Mouse (Mus musculus): ENCODE measurements around the gene 9130023H24Rik. TPM values are rescaled to one million over a fixed set of nuclear protein-coding genes. Genes with fewer than 3 reads are reported as not detected.

The 9130023H24Rik gene
- total RNA-seq (2014; fragmentation: Nextera tagmentation) = 2.1 and 3.8 TPM in 2 replicates
- 2.2 and 4.8 TPM in 2 replicates for total RNA-seq (2017)

DNA sequence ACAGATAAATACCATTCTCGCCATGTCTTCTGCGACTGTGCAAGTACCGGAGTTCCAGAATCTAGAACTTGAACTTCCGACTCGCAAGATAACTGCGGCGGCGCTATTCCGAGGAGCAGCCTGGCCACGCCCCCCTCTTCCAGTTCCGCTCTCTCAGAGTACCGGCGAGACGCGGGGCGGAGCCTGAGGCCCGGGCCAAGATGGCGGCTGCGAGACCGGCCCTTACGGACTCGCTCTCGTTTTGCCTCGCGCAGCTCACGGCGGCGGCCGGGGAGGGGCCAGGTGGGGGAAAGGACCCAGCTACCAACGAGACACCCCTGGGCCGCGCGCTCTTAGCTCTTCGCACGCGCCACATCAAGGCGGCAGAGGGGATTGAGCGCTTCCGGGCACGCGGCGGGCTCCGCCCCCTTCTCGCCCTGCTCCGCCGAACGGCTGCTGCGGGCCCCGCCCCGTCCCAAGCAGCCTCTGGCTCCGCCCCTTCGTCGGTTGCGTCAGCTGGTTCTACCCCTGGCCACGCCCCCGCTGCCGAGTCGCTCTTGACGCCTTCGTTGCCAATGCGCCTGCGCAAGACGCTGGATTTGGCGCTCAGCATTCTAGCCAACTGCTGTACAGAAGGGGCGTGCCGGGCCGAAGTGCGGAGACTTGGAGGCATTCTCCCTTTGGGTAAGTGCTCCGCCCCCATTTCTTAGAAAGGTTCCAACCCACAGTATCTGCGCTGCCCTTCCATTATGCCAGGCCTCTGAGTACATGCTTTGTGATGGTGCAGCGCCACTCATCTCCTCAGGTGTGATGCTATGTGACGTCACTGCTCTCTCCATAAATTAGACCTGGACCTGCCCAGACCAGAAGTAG is at the start of gene 9130023H24Rik:
Gene 9130023H24Rik, minus strand, starts transcription at position 105 of the 852 bp plus-strand sequence.
- peak; percentile 86 for ATAC-seq (replicated peaks; ENCODE audit: low FRiP score, low TSS enrichment, poor library complexity, severe bottlenecking)

DNA sequence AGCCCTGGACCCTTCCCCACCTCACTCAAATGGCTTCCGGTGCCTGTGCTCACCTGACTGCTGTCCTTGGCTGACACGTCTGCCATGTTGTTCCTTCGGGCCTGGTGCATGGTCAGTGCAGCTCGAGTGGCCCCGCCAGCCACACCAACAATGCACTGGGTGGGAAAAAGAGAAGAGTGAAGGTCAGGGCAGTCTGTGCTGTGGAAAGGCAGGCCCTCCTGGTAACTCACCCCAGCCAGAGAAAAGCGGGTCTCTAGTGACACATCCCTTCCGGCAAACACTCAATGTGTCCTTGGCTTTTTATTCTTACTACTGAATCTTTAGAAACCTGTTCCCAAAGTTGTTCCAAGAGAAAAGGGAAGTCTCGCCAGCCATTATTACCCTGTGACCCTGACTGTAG is 47.2 kb upstream of the 9130023H24Rik start:
- no peak for ATAC-seq (replicated peaks; ENCODE audit: low FRiP score, low TSS enrichment, poor library complexity, severe bottlenecking)

DNA sequence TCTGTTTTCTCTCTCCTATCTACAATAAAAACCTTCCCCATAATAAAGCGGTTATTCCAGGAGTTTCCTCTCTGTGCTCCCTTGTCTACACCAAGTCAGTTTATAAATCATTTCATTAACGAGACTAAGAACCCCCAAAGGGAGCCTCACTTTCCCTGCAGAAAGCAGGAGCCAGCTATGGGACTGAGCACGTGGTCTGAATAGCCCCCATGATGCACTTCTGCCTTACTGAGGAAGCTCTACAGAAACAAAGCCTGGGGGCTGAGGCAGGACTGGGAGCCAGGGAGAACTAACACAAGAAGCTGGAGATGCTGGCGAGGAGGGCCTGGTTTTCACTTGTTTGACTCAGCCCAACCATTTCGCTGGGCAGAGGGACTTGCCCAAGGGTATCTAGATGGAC is 46.2 kb upstream of the 9130023H24Rik start:
- no peak for ATAC-seq (replicated peaks; ENCODE audit: low FRiP score, low TSS enrichment, poor library complexity, severe bottlenecking)

DNA sequence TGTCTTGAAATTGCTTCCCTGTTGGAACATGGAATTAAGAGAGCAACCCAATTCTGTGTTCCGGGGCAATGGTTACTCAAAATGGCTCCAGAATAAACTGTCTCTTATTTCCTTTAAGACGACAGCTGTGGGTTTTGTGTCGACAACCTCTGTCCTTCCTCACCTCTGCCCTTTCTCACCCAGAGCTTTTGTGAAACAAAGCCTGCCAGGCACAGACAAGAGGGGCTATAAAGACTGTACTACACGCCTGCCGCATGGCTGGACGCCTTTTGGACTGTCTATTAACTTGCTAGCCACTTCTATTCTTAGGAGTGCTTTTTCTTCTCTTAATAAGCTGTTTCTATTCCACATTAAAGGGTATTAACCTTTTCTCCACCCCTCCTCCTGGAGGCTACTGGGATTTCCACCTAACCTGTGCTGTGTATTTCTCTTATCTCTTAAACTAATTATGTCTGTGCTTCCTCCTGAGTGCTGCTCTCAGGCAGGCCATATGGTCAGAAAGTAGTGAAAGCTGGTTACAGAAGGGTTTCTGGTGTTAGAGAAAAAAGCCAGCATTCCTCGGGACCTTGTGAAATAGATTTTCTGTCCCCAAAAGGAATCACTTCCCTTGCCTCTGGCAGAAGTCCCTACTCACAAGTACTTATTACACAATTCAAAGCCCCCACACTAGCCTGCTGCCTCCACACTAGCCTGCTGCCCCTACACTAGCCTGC is 44.9 kb upstream of the 9130023H24Rik start:
- no peak for ATAC-seq (replicated peaks; ENCODE audit: low FRiP score, low TSS enrichment, poor library complexity, severe bottlenecking)

DNA sequence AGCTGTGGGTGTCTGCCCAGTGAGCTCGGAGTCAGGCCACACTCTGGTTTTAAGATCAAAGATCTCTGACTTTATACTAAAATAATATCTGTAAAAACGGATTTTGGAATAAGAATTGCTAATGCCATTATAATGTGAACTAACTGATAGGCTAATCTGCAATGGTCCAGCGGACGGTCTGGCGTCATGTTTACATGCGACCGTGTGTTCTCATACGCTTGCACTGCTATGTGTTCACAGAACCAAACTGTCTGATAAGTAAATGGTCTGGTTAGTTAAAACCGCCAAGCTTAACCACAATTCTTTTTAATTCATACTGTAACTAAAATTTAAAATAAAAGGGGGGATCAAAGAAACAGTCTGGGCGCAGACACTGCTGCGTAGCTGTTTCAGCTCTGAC is 43.9 kb upstream of the 9130023H24Rik start:
- ATAC-seq (replicated peaks; ENCODE audit: low FRiP score, low TSS enrichment, poor library complexity, severe bottlenecking) = peak; percentile 72

DNA sequence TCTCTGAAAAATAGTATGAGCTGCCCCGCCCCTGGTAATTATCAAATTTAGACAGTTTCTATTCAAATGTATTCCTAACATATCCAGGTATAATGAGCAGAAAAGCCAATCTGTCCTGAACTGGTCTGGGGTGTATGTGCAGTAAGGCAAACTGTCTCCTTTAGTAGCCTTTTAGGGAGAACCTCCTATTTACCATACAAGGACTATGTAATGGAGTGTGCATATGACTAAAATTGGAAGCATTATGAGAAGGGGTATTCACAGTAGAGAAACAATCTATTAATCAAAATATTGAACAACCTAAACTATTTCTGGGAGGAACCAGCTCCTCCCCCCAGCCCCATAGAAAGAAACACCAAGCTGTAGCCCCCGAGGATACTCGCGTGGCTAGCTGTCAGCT is 41.9 kb upstream of the 9130023H24Rik start:
- no peak for ATAC-seq (replicated peaks; ENCODE audit: low FRiP score, low TSS enrichment, poor library complexity, severe bottlenecking)

DNA sequence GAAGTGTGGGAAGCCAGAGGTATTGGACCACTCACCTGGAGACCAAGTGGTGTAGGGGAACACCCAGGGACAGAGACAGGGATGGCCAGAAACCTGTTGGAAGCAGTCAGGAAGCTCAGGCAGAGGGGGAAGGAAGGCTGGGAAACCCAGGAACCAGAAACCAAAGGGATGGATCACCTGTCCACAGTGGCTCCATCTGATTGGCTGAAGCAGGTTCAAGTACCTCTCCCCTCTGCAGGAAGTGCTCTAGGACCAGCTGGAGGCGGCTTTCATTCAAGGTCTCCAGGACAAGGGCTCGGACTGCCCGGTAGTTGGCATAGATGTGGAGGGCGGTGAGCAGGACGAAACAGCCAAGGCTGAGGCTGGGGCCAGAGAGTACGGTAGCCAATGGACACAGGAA is 38.2 kb upstream of the 9130023H24Rik start:
- ATAC-seq (replicated peaks; ENCODE audit: low FRiP score, low TSS enrichment, poor library complexity, severe bottlenecking) = no peak

DNA sequence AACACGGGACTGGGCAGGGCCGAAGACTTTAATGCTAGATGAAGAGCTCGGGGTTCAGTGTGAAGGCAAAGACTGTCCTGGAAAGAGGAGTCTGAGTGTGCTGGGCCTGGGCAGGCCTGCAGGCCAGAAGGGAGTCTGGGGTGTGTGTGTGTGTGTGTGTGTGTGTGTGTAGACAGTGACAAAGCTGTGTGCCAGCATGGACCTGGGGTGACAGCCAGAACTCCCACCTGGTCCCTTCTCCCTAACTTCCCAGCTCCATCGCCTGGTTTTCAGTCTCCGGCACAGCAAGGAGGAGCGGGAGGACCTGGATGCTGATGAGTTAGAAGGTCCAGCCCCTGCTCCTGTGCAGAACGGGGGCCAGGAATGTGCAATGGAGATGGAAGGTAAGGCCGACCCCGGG is 33.7 kb upstream of the 9130023H24Rik start:
- no peak for ATAC-seq (replicated peaks; ENCODE audit: low FRiP score, low TSS enrichment, poor library complexity, severe bottlenecking)

DNA sequence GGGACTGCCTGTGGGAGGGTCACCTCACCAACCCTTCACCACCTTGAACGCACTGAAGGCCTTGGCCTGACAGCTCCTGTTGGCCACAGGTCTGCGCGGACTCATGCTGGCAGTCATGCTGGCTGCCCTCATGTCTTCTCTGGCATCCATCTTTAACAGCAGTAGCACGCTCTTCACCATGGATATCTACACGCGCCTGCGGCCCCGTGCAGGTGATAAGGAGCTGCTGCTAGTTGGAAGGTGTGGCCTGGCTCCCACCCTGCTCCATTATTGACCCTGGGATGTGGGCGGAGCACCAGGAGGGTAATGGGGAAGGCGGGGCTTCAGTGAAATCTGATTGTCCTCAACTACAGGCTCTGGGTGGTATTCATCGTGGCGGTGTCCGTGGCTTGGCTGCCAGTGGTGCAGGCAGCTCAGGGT is 32.6 kb upstream of the 9130023H24Rik start:
- peak; percentile 93 for ATAC-seq (replicated peaks; ENCODE audit: low FRiP score, low TSS enrichment, poor library complexity, severe bottlenecking)

DNA sequence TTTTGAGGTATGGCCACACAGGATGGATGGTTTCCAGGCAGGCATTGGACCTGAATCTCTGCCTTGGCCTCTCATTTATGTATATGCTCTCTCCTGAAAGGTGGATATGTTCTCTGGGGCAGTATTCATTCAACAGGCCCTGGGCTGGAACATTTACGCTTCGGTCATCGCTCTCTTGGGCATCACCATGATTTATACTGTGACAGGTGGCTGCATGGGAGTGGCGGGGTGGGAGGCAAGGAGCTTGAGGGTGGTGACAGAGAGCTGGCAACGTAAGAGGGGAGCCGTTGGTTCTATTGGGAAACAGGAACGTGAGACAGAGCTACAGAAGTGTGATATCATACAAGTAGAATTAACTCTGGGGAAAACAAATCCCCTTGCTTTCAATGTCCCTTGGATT is 30.0 kb upstream of the 9130023H24Rik start:
- ATAC-seq (replicated peaks; ENCODE audit: low FRiP score, low TSS enrichment, poor library complexity, severe bottlenecking) = no peak

DNA sequence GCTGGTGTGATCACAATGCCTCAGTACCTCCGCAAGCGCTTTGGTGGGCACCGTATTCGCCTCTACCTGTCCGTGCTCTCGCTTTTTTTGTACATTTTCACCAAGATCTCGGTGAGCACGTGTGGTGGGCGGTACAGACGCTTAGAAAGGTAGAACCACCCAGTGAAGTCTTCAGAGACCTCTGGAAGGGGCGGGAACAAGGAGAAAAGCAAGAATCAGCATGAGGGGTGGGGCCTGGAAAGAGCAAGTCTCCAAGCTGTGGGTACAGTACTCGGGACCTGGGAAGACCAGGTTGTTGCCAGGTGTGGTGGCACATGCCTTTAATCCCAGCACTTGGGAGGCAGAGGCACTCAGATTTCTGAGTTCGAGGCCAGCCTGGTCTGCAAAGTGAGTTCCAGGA is 29.6 kb upstream of the 9130023H24Rik start:
- ATAC-seq (replicated peaks; ENCODE audit: low FRiP score, low TSS enrichment, poor library complexity, severe bottlenecking) = no peak

DNA sequence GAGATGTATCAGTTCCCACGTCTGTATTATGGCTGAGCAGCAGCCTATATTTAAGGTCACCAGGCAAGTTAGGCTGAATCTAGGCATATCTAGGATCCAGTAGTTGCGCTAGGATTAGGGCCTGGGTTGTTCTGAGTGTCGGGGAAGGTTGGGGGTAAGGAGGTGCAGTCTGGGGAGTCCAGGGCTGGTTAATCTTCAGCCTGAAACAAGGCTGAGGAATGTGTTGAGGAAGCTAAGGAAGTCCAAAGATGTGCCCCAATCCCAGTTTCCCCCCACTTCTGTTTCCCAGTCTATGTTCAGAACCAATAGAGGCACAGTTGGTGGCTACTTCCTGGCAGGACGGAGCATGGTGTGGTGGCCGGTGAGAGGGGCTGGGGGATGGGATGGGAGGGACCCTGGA is 28.2 kb upstream of the 9130023H24Rik start:
- no peak for ATAC-seq (replicated peaks; ENCODE audit: low FRiP score, low TSS enrichment, poor library complexity, severe bottlenecking)

DNA sequence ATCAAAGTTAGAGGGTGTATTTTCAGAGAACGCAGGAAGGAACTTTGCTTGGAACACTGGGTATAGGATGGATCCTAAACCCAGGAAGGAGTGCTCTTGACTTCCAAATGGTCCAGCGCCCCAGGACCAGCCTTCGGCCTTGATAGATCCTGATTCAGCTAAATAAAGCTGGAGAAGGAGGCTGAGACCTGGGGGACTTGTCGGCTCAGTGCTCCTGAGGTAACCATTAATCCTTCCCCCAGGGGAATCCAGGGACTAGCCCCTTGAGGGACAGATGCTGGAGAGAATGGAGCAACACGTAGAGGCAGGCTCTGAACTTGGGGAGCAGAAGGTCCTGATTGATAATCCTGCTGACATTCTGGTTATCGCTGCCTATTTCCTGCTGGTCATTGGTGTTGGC is 27.6 kb upstream of the 9130023H24Rik start, which contains the start of gene Slc5a2:
Gene Slc5a2, plus strand, starts transcription at position 247 of the 400 bp plus-strand sequence.
- no peak for ATAC-seq (replicated peaks; ENCODE audit: low FRiP score, low TSS enrichment, poor library complexity, severe bottlenecking)

DNA sequence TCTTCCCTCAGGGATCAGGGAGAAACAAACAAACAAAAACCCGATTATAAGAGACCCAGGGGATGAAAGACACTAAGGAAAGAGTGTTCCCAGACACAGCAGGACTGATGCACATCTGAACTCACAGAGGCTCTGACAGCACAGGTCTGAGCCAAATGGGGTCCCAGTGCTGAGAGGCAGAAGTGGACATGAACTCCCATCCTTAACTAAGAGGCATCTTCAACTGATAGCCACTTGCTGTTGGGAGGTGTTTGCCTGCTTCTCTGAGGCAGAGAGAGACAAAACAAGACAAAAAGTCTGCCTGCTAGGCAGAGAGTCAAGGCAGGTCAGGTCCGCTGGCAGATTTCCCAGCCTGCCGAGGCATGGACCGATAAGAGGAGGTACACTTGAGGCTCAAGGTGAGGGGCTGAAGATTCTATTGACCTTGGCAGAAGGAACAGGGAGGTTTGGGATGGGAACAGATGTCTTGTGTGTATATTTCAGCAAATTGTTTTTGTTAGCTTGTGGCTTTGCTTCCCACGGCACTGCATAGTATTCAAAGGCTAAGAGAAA is 19.0 kb upstream of the 9130023H24Rik start:
- ATAC-seq (replicated peaks; ENCODE audit: low FRiP score, low TSS enrichment, poor library complexity, severe bottlenecking) = peak; percentile 51

DNA sequence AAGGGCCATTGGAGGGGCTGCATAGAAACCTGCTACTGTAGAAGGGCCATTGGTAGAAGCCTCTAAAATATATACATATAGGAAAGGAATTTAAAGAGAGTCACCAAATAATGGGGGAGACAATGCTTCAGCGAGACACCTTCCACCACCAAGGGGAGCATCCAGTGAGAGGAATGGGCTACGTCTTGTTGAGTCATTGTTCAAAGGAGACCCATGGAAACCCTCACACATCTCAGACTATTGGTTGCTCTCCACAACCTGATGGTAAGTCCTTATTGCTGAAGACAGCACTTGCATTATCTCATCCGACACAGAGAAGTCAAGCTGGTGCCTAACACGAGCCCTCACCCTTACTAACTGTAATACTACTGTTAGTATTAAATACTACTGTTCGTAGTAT is 17.9 kb upstream of the 9130023H24Rik start:
- no peak for ATAC-seq (replicated peaks; ENCODE audit: low FRiP score, low TSS enrichment, poor library complexity, severe bottlenecking)

DNA sequence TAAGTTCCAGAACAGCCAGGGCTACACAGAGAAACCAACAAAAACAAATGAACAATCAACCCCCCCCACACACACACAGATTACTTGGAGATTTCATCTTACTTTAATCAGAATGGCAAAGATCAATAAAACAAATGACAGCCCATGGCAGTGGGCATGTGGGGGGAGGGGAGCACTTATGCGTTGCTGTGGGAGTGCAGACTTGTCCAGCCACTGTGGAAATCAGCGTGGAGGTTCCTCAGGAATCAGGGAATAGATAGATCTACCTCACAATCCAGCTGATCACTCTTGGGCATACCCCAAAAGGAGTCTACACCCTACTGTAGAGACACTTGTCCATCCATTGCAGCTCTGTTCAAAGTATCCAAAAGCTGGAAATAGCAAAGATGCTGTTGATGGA is 17.1 kb upstream of the 9130023H24Rik start:
- ATAC-seq (replicated peaks; ENCODE audit: low FRiP score, low TSS enrichment, poor library complexity, severe bottlenecking) = no peak

DNA sequence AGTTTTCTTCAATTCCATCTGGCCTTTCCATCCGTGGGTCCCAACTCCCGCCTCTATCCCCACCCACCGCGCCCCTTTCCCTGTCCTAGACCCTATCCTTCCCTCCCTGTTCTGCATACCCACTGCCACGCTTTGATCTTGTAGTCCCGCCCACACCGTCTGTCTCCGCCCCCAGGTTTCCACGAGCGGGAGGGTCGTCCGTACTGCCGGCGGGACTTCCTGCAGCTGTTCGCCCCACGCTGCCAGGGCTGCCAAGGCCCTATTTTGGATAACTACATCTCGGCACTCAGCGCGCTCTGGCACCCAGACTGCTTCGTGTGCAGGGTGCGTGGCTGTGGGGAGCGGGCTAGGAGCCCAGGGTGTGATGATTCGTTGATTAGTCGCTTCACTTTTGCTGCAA is 14.8 kb upstream of the 9130023H24Rik start:
- 0 out of 2 replicates have a peak, but pooled peaks have one; percentile 35 for ATAC-seq (replicated peaks; ENCODE audit: low FRiP score, low TSS enrichment, poor library complexity, severe bottlenecking)

DNA sequence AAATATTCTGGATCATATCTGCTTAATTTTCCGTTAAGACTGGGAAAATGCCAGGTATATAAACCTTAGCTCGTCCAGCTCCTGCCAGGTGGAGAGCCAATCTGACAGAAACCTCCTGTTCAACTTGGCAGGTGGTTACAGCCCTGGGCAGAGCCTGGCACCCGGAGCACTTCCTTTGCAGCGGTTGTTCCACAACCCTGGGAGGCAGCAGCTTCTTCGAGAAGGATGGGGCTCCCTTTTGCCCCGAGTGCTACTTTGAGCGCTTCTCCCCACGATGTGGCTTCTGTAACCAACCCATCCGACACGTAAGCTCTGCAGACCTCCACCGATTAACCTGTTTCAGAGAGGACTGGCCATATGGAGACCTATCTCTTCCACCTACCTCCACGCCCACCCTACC is 14.1 kb upstream of the 9130023H24Rik start:
- no peak for ATAC-seq (replicated peaks; ENCODE audit: low FRiP score, low TSS enrichment, poor library complexity, severe bottlenecking)

DNA sequence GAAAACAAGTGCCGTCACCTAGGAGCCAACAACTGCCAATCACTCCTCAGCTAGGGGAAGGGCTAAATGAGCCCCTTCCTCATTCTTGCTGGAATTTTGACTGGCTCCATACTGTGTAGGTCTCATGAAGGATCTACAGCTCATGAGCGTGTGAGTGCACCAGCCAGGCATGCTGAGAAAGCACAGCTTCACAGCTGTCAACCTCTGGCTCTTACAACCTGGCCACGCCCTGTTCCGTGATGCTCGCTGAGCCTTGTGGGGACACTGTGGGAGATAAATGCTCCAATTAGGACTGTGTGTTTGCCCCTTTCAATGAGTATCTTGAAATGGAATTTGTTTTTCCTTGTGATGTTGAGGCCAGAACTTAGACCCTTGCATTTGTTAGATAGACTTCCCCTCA is 12.2 kb upstream of the 9130023H24Rik start:
- ATAC-seq (replicated peaks; ENCODE audit: low FRiP score, low TSS enrichment, poor library complexity, severe bottlenecking) = 0 out of 2 replicates have a peak, but pooled peaks have one; percentile 38

Data from megakaryocyte-erythroid progenitor cell, adult 5-6 weeks (primary cell).